Mouse (Mus musculus) gastrocnemius, adult 2 months (tissue): ENCODE measurements around the gene Lgr6. TPM values are rescaled to one million over a fixed set of nuclear protein-coding genes. Genes with fewer than 3 reads are reported as not detected.

Experiments
- DNase-seq: peaks from one replicate; pipeline ENCODE4 v3.0.0; 2022
- H3K27ac ChIP-seq: fragments of 200-600 bp; 2 replicates; pipeline ENCODE4 v1.8.1; 2022; ENCODE audit warnings: mild to moderate bottlenecking
- H3K4me3 ChIP-seq: fragments of 200-600 bp; 2 replicates; pipeline ENCODE4 v1.8.1; 2022; ENCODE audit warnings: mild to moderate bottlenecking, moderate library complexity
- CTCF ChIP-seq: fragments of 200-600 bp; IDR thresholded peaks from 2 replicates; pipeline ENCODE4 v1.8.1; 2022; ENCODE audit warnings: antibody characterized with exemption, mild to moderate bottlenecking, moderate library complexity
- intact Hi-C: fragments of 180-260 bp; cut with DNase I; formaldehyde crosslinking; loops from one replicate; pipeline ENCODE4 v1.15.1; 2025
- total RNA-seq, 2 experiments: library from RNA; stranded (reverse); gene quantifications; 2 replicates each; pipeline ENCODE4 v1.2.3; 2021

Lgr6 gene
- total RNA-seq, 2 experiments from 2014 or later = 0.08 to 0.86 TPM

DNA sequence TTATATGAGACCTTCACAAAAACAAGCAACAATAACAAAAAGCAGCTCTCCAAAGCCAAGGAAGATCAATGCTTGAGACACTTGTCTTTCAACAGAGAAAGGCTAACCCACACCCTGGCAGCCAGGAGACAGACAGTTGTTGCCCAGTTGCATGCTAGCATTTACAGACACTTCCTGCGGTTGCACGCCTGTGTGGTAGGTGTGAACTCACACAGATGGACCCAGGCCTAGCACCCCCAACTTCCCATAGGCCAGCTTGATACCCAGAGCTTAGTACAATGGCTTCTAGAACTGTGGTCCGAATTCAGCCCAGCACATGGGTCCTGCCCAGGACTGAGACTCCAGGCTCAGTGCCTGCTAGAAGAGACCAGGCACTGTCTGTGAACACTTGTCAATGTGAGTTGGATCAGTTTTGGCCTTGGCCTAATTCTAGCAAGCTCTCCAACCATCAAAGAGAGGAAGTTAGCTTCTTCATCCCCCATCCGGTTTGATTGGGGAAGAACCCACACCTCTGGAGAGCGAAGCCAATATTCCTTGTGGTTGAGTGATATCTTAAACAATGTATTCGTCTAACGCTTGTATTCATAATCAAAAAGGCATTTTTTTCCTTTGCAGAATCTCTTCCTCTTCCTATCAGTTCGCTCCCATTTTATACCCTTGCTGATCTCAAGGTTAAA is 30.2 kb upstream of the Lgr6 start:
- intact Hi-C loops = no loop called here
- Histone ChIP-seq H3K27ac (no peak overlapping the region), H3K4me3 (no peak overlapping the region)
- DNase-seq = no peak
- no peak for TF ChIP-seq CTCF

DNA sequence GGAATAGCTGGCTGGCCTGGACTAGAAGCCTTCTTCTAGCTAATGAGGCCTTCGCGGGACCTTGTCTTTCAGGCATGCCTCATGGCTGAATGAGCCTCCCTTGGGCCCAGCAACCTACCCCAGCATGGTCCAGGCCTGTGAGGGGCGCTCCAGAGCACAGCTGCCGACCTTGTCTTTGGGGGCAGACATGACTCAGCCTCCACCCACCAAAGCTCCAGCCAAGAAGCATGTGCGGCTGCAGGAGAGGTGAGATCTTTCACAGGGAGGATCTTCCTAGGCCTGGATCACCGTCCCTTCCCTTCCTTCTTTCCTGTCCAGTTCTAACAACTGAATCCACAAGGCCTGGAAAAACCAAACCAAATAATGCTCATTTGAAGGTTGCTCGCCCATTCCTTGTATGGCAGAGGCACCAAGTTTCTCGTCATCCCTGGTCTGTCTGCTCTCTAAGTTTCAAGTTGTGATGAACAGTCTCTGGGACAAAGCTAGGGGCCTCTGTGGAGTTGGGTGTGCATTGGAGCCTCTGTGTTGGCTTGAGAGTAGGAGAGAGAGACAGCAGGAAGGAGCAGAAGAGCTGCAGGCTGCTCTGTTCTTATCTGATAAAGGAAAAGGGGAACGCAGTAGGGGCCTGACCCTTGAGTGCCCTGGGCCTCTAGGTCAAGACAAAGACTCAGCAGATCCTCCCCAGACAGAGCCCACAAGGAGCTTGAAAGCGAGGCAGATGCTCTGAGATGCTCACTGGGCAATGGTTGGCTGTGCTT is 28.8 kb upstream of the Lgr6 start:
- intact Hi-C loops = no loop called here
- no peak for TF ChIP-seq CTCF
- DNase-seq = no peak
- H3K27ac ChIP-seq = no peak overlapping the region
- H3K4me3 ChIP-seq = no peak overlapping the region

DNA sequence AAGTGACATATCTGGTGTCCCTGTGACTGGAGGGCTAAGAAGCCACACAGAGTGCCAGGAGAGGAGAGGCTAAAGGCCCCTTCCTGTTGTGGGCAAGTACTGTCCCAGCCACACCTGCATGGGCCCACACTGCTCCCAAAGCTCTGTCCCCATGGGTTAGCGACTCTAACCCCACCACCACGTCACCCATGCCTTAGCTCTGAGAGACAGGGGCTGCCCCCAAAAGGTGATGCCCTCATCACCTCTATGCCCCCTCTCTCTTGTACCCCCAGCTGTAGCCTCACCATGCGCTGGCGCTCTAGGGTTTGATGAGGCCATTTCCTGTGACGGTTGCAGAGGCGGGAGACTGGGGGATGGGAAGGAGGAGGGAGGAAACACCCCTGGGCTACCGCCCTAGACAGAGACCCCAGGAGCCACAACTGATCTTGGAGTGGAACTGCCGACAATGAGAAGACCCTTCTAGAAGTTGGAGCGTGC is 27.9 kb upstream of the Lgr6 start:
- DNase-seq = peak; percentile 14
- intact Hi-C loops = no loop called here

DNA sequence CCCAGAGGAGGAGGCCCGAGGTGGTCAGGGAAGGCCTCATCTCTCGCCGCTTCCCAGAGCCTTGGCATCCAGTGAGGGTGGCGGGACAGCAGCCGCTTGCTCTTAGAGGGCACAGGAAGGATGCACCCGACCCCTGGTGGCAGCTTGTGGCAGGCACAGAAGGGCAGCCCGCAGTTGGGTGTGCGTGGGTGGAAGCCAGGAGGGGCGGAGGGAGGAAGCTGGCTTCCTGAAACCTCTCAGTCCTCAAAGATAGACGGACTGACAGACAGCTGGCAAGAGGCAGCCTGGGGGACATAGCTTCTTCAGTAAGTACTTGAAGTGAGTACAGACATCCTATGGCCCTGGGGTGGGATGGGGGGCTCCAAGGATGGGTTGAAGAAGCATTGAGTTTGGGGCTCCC is 27.4 kb upstream of the Lgr6 start, which contains the start of gene Ptpn7:
Gene Ptpn7, plus strand, starts transcription at position 228 of the 400 bp plus-strand sequence.
- DNase-seq = peak; percentile 74
- peak within 1 kb of the TSS; percentile 28 for H3K4me3 ChIP-seq
- TF ChIP-seq CTCF = peak; percentile 64
- H3K27ac ChIP-seq = peak within 1 kb of the TSS; percentile 51; the same call in 1 of the 2 replicates
- intact Hi-C loops = no loop called here

More for the DNA sequence above, 27.9 kb upstream of the Lgr6 start:
- TF ChIP-seq CTCF = no peak
- Histone ChIP-seq H3K27ac (no peak overlapping the region; the same call in 1 of the 2 replicates), H3K4me3 (peak overlapping the region; percentile 28)

DNA sequence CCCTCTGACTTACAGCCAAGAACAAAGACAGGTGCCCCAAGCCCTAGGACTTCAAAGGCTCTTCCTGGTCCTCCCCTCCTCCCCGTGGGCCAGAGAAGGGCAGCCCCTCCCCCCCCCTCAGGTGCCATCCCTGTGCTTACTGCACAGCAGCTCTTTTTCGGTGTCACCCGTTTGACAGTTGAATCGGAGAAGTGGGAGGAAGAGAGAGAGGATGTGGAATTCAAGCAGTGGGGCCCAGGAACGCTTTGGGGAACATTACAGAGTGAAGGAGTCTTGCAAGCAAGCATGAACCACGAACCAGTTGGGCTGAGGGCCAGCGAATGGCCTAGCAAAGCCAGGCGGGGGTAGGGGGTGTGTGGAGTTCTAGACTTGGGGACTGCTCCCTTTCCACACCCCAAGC is 26.5 kb upstream of the Lgr6 start:
- Histone ChIP-seq H3K4me3 (no peak overlapping the region), H3K27ac (peak overlapping the region; percentile 51; the same call in 1 of the 2 replicates)
- intact Hi-C loops = no loop called here
- peak; percentile 14 for DNase-seq
- no peak for TF ChIP-seq CTCF

DNA sequence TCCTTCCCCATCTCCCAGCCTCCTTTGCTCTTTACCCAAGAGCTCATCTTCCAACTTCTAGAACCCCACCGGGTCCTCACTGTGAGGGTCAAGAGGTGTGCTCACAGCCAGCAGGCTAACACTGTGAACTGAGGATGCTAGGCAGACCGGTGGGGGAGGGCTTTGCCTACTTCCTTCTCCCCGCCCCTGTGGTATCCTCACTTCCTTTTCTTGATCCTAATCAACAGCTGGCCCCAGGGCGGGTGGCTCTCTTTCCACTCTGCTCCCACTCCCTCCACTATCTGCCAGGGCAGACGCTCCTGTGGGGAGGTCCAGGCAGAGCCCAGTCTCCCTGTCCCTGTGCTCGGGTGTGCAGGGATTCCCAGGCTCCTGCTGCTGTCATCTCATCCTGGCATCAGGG is 26.0 kb upstream of the Lgr6 start:
- no peak overlapping the region for H3K4me3 ChIP-seq
- H3K27ac ChIP-seq = peak overlapping the region; percentile 51; the same call in 1 of the 2 replicates
- intact Hi-C loops = no loop called here
- no peak for TF ChIP-seq CTCF
- DNase-seq = peak; percentile 38

DNA sequence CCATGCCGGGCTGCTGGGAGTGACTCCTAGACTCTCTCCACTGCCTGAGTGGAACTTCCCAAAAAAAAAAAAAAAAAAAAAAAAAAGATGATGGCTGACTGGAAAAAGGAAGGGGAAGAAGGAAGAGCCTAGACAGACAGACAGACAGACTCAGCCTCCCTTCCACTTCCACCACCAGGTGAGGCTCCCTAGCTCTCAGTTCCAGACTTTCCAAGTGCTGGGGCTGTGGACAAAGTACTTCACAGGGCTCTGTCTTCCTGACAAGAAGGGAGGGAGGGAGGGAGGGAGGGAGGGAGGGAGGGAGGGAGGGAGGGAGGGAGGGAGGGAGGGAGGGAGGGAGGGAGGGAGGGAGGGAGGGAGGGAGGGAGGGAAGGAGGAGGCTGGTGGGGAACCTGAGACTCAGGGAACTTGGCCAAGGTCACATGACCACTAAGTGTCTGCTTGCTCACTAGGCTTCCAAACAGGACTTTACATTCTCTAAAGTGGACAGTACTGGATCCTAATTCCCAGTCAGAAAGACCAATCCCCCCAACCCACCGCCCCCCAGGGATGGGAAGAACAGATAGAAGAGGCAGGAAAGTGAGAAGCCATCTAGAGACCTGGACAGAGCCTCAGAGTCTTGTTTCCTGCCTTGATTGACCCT is 25.4 kb upstream of the Lgr6 start:
- Histone ChIP-seq H3K4me3 (no peak overlapping the region), H3K27ac (no peak overlapping the region)
- DNase-seq = peak; percentile 26
- intact Hi-C loops = no loop called here
- no peak for TF ChIP-seq CTCF

DNA sequence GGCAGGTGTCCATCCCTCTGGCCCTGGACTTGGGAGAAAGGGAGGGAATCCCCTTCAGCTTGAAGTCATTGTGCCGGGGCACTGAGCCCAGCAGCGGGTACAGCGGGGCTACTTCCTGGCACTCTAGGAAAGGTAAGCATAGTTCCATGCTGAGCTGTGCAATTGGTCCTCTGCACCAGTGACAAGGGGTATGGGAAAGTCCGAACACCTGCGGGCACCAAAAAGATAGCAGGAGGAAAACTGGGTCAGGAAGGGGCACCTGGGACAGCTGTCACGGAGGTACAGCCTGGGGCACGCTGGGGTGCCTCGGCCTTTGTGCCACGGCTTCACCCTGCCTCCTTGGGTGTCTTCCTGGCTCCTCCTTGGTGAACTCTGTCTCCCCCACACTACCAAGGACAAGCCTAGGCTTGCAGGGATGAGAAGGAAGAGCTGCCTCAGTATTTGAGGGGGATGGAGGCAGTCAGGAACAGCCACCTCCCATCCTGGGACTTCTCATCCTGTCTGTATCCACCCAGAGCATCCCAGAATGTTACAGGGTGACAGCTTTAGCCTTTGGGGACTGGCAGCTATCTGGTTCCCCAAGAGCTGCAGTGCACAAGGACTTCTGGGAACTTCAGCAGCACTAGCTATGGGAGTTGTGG is 24.6 kb upstream of the Lgr6 start:
- intact Hi-C loops = no loop called here
- no peak for TF ChIP-seq CTCF
- DNase-seq = no peak
- Histone ChIP-seq H3K27ac (no peak overlapping the region), H3K4me3 (no peak overlapping the region)

DNA sequence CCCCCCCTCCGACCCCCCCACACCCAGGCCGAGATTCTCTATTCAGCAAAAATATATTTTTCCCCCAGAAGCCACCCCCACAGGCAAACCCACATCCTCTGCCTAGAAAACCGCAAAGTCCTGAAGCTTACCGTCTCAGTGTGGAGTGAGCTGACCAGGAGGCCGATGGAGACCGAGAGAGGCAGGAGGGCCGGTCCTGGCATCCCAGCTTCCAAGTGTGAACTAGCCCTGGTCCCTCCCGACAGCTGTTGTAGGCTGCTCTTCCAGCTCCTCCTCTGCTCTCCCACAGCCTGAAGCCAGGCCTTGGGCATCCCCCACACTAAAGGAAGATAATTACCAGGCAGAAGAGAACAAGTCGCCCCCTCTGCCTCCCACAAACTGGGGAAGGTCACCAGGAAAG is 23.9 kb upstream of the Lgr6 start:
- H3K27ac ChIP-seq = no peak overlapping the region
- H3K4me3 ChIP-seq = no peak overlapping the region
- DNase-seq = no peak
- no peak for TF ChIP-seq CTCF
- intact Hi-C loops = no loop called here

DNA sequence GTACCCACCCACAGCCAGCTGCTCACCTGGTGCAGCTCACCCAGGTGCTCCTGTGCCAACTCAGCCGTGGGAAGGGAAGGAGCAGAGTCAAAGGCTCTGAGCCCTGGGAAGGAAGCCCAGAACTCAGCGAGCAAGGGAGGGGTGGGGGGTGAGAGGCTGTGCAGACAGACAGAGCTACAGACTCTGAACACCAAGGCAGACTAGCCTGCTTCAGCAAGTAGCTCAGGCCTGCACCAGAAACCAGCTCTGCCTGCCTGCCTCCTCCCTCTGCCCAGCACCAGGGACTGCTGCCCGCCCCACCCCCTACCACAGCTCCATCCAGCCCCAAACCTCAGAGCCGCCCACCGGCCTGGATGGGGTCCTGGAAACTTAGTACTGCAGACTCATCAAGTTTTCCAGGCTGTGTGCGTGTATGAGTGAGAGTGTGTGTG is 22.9 kb upstream of the Lgr6 start:
- no peak for TF ChIP-seq CTCF
- DNase-seq = no peak
- no peak overlapping the region for H3K4me3 ChIP-seq
- no peak overlapping the region for H3K27ac ChIP-seq
- intact Hi-C loops = no loop called here

DNA sequence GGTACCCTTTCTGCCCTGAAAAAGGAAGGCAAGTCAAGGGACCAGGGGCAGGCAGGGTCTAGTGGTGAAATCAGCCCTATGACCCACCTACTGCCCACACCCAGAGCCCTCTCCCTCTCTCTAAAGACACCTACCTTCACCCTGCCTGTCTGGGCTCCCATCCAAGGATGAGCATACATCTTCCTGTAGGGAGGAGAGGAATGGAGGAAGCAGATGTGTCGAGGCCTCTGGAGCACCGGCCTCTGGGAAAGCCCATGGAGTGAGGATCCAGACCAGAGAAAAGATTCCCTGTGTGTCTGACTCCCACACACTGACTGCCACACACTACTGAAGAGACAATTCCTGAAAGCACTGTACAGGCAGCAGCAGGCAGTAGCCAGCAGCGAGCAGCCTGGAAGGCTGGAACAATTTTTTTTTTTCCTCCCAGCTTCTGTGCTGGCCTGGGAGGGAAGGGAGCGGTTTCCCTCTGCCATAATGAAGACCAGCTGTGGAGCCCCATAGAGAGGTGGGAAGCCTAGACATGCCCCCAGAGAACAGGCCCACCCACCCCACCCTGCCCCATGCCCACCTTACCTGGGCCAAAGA is 21.5 kb upstream of the Lgr6 start:
- DNase-seq = no peak
- H3K4me3 ChIP-seq = no peak overlapping the region
- TF ChIP-seq CTCF = no peak
- no peak overlapping the region for H3K27ac ChIP-seq
- intact Hi-C loops = no loop called here

DNA sequence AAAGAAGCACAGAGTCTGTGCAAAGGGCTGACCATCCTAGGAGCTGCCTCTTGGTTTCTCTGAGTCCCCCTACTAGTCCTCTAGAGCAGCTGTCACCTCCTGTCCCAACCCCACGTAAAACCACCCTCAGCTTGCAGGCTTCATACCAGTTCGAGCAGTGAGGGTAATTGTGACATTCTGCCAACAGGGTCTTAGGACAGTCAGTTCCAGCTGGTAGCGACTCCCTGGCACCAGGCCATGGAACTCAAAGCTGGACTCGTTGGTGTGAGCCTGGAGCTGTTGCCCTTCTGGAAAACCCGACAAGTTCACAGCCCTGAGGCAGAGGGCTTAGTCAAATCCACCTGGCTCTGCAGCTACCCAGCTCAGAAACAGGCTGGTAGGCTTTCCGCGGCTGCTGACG is 20.9 kb upstream of the Lgr6 start:
- Histone ChIP-seq H3K4me3 (no peak overlapping the region), H3K27ac (no peak overlapping the region)
- no peak for DNase-seq
- intact Hi-C loops = no loop called here
- TF ChIP-seq CTCF = no peak
